Mouse (Mus musculus): ENCODE data around the gene Tpd52l2. TPM values are rescaled to one million over a fixed set of nuclear protein-coding genes. Genes with fewer than 3 reads are reported as not detected.

Gene Tpd52l2
- 118 and 124 TPM in 2 replicates for polyA plus RNA-seq (2015; fragmentation: Nextera tagmentation; extraction: Ambion mirVana)

DNA sequence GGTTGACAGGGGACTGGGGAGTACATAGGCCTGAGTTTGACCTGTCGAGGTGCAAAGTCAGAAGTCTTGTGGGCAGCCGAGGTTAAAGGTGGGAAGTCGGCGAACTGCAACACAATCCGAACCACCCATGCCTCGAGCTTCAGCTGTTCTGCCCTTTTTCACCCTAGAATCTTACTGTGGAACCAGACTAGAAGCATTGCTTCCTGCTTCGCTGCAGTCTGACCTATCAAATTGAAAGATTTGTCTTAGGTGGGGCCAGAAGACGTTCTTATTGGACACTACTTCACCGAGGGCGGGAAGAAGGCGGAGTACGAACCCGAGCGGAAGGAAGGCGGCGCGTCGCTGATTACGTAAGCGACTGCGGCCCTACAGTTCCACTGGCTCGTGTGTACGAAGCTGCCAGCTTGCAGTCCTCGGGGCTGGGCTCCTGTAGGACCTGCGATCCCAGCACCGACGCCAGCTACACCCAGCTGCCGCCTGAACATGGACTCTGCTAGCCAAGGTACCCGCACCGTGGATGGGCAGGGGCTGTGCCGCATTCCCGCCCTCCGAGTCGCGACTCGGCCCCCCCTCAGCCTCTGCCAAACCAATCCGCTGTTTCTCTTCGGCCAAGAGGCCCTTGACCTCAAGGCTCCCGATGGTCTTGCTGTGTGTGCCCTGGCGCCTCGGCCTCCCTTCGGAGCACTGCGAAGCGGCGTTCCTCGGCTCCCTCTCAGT is at the start of gene Tpd52l2:
Gene Tpd52l2, plus strand, starts transcription at position 312 of the 717 bp plus-strand sequence.
- DNase-seq (ENCODE audit: low spot score) = peak; percentile 96

DNA sequence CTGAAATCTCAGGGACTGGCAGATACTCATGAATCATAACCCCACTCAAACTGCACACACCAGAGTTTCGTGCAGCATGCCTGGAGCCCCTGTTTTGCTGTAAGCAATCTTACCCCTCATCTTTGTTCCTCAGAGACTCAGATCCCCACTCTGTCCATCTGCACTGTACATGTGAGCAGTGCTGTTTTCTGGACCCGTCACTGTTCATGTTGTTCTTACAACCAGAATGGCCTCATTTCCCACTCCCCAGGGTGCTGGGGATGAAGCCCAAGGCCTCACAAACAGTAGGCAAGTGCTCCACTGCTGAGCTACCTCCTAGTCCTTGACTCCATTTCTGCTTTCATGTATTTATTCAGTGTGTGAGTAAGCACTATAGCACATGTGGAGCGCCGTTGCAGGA is 44.8 kb upstream of the Tpd52l2 start:
- DNase-seq (ENCODE audit: low spot score) = no peak

DNA sequence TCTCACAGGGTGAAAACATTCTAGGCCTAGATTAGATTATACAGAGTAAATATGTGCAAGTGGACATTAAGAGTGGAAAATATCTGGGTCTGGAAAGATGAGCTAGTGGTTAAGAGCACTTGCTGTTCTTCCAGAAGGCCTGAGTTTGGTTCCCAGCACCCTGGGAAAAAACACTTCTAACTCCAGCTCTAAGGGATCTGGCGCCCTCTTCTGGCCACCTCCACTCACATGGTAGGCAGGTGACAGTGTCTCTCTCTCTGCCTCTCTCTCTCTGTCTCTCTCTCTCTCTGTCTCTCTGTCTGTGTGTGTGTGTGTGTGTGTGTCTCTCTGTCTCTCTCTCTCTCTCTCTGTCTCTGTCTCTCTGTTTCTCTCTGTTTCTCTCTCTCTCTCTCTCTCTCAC is 43.7 kb upstream of the Tpd52l2 start:
- DNase-seq (ENCODE audit: low spot score) = no peak

DNA sequence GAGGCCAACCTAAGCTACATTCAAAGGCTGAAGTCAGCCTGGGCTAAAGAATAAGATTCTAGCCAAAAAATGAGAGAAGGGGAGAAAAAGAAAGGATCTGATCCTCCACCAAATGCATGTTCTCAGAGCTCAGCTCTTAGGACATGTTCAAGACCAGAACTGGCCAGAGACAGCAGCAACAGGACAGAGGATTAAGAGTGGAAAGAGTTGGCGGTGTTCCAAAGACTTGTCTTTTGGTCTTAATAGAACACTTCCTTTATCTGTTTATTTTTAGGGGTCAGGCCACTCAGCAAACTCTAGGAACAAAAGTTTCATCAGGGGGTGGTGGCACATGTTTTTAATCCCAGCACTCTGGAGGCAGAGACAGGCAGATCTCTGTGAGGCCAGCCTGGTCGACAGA is 41.0 kb upstream of the Tpd52l2 start:
- DNase-seq (ENCODE audit: low spot score) = no peak

DNA sequence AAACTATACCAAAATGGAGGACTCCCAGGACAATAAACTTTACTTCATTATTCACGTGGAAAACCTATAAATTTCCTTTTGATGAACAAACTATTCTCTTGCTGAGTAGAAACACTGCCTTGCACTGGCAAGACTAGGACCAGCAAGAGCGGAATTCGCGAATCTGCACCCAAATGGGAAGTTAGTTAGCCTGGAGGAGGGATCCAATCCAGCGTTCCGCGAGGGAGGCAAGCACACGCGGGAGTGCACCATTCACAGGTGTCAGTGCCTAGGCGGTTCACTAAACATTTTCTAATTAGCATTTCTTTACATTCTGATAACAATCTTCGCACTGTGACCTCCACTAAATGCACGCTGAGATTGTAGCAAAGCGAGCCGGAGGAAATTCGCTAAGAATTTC is 39.1 kb upstream of the Tpd52l2 start:
- no peak for DNase-seq (ENCODE audit: low spot score)

DNA sequence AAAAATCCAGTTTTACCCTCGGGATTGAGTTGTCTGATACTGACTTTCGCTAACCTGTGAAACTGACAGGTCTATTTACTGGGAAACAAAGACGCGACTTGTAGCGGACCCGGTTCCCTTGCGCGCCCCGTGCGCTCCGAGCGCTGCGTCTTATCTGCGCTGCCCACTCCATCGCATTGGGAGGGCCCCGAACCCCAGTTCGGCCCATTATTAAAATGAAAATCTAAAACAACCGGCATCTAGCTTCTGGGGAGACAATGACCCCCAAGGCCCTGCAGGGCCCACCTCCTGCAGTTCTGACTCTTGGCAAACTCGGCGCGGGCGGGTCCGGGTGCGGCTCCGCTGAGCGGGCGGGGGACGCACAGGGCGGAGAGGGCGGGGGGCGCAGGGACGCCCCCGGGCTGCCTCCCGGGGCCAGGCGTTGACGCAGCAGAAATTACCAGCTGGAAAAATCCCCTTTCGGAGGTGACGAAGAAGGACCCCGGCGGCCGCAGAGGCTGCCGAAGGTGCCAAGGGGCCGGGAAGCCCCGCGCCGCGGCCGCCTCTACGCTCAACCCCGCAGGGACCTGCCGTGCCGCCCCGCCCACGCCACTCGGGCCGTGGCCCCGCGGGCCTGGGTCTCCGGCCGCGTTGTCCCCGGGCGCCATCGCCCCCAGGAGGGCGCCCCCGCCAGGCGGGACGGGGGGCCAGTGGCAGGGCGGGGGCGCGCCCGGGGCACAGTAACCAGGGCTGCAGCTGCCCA is 38.4 kb upstream of the Tpd52l2 start:
- DNase-seq (ENCODE audit: low spot score) = peak; percentile 8

DNA sequence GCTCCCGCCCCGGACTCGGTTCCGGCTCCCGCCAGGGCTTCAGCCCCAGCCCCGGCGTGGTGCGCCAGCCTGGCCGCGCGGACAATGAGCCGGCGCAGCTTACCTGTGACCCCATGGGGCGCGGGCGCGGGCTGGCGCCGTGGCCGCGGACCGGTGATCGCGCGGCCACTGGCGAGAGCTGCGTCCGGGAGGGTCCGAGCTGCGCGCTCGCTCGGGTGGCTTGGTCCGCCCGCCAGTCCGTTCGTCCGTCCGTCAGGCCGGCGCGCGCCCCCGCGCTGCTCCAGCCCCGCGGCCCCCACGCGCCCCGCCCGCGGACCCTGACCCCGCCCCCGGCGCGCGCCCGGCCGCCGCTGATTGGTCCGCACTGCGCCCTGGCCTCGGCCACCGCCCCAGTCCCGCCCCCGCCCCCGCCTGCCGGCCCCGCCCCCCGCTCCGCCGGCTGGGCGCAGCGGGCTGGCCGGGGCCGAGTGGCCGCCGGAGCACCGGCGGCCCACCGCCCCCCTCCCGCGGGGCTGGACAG is 37.7 kb upstream of the Tpd52l2 start, which contains the start of gene Zbtb46:
Gene Zbtb46, minus strand, starts transcription at position 274 of the 520 bp plus-strand sequence.
- DNase-seq (ENCODE audit: low spot score) = peak; percentile 38

DNA sequence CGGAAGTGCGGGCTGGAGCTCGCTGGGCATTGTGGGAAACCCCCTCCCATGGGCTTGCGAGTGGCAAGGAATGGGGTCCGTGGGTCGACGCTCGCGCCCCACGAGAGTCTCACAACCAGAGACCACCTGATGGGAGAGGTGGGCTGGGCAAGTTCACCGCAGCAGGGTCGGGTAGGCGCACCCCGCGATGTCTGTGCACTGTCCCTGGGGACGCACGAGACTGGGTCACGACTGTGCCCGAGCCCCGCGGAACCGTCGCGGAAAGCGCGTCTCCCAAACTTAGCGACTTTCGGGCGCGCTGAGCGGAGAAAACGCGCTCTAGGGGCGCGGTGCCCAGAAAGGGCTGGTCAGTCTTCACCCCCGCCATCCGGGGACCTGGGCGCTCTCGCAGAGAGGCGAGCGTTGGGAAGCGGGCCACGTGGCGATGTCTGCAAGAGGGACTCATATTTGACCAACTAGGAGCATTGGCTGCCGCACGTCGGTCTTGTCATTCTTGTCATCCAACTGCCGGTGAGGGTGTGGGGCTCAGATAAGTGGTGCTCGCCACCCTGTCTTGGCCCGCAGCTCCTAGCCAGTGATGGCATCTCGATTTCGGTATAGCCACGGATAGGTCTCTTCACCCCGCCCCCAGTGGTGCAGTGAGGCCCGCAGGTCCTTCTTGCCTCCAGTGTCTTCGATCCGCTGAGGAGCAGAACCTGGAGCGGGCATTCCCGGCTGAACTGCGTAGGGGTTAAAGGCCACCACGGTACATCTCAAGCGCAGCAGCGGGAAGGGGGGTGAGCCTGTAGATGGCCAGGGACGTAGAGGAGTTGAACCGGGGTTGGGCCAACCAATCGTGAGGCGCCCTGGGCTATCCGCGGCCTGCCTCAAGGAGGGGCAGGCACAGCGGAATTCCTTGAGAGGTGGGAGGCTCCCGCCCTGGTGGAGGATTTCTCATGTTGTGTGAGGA is 37.0 kb upstream of the Tpd52l2 start:
- peak; percentile 21 for DNase-seq (ENCODE audit: low spot score)

DNA sequence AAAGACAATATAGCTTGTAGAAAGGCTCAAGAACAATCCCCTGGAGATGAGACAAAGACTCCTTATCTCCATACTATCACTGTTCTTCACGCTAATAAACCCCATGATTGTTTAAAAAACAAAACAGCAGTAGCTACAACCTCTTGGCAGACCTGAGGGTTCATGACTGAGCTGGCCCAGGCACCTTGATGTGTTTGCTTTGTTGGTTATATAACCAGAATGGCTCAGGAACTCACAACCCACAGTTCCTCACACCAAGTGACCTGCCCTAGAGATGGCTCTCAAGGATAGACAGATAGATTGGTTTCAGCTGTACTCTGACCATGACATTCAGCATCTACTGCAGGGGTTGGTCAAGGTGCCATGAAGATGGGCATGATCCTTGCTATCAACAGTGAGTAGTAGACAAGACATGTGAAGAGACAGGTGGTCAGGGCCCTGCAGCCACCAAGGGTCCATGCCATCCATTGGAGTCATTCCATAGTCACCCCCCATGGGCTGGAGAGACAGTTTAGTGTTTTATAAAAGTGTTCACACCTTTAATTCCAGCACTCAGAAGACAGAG is 35.3 kb upstream of the Tpd52l2 start:
- DNase-seq (ENCODE audit: low spot score) = no peak

DNA sequence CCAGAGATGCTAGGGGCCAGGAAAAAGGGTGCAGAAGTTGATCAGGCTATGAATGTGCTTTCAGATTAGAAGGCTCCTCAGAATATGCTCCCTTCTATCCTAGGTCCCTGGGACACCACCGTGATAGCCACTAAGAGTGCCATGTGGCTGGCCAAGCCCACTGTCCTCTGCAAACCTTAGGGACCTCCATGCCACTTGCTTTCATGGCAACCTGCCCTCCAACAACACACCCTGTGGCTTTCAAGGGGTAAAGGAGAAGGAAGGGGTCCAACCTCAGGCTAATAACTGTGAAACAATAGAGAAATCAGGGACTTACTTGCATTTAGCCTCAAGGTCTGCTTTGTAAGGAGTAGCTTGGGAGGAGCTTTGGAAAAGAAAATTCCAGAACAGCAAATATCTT is 34.3 kb upstream of the Tpd52l2 start:
- no peak for DNase-seq (ENCODE audit: low spot score)

DNA sequence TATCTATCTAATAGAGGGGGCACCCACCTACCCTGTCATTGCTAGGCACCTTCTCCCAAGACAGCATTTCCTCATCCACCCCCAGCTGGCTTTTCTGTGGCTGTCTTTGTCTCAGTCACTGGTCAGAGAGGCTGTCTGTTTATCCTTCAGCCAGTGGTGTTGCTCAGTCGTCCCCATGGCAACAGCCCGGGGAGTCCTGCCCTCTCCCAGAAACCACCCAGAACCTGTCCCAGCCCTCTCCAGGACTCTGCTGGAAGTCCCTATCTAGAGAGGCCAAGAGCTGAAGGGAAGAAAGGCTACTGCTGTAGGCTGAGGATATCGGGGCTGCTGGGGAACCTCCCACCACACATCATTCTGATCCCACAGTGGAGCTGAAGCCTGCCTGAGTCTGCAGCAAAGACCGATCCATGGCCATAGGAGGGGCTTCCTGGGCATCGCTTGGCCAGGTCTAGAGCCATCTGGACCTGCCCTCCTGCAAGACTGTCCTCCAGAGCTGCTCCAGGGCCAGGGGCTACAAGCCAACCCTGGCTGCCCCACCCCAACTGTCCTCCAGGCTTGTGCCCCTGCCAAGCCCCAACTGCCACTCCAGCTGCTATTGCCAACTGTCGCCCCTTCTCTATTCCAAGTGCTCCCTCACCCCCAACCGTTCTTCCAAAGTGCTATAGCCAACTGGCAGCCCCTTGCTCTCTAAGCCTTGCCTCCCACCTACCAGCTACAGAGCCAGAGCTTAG is 33.8 kb upstream of the Tpd52l2 start:
- no peak for DNase-seq (ENCODE audit: low spot score)

DNA sequence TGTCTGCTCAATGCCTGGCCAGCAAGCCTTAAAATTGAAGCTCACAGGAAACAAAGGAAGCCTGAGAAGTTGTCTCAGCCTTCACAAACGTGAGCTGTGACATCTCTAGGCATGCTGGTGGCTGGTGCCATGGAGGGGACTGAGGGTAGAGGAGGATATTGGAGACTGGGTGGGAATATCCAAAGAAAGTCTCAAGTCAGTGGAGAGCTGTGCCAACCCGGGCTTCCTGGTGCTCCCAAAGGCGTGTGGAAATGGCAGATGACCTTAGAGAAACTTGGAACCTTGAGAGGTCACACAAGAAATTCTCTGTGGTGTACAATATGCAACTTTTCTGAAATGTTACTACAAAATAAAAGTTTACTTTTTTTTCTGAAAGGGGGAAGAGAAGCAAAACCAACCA is 31.5 kb upstream of the Tpd52l2 start:
- no peak for DNase-seq (ENCODE audit: low spot score)

DNA sequence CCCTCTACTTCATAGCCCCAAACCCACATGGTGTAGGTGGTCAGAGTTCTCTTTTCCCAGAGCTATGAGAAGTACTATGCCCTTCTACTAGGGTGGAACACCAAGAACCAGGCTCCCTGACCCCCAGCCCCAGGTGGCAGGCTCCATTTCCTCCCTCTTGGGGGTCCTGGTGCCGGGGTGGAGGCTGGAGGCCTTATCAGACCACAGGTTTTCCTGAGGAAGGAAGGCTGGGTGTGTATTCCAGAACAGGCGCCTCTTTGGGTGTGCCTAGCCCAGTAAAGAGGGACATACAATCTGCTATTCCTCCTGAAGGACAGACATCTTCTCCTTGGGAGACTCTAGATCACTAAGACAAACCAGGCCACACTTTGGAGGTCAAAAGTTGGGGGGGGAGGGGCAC is 26.7 kb upstream of the Tpd52l2 start:
- no peak for DNase-seq (ENCODE audit: low spot score)

DNA sequence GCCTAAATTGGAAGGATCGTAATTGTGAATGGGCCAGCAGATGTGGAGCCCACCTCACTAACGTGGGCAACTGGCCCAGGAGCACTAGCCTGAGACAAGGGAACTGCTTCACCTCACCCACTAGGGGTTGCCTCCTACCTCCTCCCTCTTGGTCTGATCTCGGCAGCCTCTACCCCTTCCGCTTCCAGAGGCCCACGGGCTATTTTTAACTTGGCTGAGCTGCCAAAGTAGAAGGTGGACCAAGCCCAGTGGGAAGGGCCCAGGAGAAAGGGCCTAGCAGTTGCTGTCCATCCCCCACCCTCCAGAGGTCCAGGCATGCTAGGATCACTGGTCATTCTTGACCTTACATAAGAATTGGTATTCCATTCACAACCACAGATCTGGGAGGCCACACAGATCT is 25.7 kb upstream of the Tpd52l2 start:
- DNase-seq (ENCODE audit: low spot score) = no peak

DNA sequence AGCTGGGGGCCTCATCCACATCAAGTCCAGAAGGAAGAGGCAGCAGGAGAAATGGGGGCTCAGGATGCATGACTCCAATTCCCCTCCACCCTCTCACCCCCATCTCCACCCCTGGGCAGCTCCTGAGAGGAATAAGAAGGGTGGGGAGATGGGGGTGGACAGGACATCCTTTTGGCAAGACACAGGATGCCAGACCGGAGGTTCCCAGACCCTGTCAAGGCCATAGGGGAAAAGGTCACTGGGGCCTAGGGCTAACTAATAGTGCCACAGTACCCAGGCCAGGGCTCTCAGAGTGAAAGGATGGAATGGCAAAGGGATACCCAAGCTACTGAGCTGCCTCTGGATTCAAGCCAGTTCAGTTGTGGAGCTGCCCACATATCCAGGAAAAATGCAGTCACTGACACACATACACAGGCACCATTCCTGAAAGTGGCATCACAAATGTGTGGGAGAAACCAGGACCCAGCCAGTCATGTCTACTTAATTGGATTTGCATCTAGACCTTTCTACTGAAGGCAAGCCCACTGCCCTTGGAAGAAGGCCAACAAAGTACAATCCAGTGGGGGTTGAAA is 24.6 kb upstream of the Tpd52l2 start:
- no peak for DNase-seq (ENCODE audit: low spot score)

DNA sequence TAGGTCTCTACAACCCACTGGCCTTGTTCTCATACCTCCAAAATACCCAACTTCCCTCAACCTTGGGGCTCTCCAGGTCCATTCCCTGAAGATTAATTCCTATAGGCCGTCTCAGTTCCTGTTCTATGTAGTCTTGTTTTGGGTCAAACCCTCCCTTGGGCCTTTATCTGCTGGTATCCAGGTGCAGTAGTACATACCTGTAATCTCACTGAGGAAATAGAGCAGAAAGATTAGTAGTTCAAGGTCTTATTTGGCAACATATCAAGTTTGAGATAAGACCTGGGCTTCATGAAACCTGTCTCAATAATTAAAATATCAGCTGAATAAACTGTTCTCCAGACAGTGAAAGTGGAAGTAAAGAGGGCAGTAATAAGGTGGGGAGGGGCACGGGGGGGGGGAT is 13.8 kb upstream of the Tpd52l2 start:
- no peak for DNase-seq (ENCODE audit: low spot score)

DNA sequence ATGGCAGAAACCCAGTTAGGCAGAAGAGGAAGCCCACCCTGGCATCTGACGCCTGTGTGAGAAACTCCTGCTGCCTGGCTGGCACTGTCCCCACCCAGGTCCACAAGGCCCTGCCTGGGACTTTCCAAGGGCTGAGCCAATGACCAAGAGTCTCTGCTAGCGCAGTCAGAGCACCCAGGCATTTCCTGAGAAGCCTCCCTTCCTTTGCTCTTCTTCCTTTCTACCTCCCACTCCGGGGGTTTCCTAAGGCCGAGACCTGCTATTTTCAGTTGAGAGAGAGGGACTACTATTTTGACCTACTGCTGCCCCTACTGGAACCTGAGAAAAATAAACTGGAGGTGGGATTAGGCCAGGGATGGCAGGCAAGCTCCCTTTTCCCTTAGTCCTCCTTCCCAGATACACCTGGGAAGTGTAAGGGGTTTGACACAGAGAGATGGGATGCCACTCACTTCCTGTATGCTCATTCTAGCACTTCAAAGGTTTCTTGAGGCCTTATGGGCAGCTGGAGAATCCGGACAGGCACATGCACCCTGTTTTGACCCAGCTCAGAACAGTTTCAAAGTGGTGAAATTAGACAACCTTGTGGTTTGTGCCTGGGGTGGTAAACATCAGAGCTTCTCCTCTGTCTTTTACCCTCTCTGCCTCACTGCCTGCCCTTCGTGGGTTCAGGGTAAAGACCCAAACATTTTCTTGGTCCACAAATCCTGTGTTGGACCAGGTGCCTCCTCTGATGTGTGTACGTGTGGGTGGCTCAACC is 13.2 kb upstream of the Tpd52l2 start:
- no peak for DNase-seq (ENCODE audit: low spot score)

DNA sequence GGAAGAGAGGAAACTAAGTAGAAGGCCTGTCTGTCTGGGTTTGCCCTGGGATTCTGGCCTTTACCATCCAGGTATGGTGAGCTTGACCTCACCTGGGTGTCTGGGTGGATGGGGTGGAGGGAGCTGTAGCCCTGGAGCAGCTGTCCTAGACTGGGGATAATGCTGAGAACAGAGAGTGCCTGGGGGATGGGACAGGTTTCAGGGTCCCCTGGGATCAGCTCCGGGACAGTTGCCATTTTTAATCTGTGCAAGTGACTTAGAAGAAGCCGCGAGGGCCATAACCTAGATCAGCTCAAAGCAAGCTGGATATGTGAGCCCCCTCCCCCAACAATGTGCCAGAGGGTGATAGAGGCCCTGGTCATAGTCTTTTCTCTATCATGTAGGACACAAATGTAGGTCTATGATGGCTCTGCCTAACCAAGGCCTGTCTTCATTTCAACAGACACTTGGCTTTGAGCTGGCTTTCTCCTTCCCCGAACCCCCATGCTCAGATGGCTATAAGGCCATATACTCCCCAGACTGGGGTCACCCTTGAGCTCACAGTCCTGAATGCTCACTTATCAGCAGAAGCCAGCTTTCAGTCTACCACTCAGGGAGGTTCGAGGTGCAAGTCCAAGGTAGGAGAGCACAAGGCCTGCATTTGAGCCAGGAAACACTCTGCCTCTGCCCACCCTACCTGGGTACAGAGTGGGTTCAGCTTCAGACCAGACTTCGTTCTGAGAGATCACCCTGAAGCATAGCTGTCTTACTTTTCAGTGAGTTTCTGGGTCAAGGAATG is 12.3 kb upstream of the Tpd52l2 start:
- no peak for DNase-seq (ENCODE audit: low spot score)

DNA sequence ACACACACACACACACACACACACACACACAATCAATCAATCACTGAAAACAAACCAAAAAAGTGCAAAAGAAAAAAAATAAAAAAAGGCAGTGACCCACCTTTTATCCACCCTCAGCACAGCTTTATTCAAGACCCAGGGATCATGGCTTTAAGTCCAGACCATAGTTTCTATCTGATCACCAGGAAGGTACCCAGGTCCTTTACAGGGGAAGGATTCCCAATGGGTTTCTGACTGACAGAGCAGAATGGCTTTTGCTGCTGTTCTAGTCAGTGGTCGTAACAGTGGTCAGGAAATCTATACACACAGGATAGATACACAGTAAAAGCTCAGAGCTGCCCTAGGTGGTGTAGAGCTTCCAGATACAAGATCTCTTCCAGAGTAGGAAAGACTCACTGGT is 11.2 kb upstream of the Tpd52l2 start:
- DNase-seq (ENCODE audit: low spot score) = no peak

Measured in thymus, postnatal 0 days (tissue).